Mouse (Mus musculus) kidney, adult 9 months (tissue): Measurements from ENCODE around the gene Nhlrc4.
A peak's percentile ranks its signal among the peaks of the same experiment; 100 is the strongest.

Source experiments
- DNase-seq: peaks from one replicate; pipeline ENCODE4 v3.0.0; 2022

Nhlrc4 gene

DNA sequence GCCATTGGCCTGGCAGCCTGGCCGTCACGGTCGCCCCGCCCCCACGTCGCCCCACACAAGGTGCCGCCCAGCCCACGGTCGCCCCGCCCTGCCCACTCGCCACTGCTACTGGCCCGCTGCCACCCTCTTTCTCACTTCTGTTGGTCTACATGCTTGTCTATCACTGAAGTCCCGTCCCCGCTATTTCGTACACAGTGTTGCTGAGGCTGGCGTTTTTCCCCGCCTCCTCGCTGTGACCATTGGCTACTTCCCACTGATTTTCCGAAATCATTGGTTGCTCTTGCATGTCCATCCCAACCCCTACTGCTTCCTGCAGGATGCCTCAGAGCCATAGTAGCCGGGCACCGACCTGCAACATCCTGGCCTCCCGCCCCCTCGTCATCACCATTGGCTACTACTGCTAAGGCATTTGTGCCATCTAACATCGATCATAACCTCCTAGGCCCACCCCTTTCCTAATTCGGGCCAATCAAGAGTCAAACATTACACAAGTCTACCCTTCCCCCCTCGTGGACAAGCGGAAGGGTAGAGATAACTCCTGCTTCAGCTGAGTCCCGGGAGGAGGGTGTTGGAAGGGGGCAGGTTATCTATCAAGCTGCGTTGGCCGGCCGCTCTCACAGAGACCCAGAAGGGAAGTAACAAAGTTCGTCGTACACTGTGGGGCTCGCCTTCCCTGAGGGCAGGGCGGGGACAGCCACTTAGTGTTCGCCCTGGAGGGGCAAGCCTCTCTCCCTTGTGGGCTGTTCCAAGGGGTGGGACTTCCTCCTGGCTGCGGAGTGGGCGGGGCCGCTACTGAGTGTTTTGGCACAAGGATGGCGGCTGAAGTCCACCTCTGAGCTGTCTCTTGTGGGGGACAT is 24.7 kb downstream of the Nhlrc4 start:
- DNase-seq: peak; percentile 100

DNA sequence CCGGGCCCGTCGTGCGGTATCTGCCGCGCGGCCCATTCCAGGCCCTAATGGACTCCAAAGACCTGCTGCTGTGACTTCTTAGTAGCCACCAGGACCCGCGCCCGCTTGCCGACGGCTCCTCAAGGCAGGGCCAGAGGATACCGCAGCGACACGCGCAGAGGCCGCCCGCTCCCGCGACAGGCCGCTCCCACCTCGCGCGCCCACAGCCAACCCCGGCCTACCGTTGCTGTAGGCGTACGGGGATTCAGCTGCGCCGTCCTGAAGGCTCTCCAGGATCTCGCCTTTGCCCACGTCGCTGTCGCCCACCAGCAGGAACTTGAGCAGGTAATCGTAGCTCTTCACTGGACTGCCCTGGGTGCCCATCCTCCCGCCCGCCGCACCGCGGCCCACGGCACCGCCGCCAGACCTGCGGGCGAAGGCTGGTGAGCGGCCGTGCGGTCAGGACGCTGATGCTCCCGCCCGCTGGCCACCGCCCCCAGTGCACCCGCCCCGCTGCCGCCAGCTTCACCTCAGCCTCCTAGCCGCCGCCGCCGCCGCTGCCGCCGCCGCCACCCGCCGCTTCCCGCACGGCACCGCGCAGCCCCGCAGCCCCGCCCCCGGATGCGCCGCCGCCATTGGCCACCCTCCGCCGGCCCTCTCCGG is 25.5 kb downstream of the Nhlrc4 start, which contains the start of gene Rab40c:
Rab40c (minus strand) TSS at position 584 of the 642 bp plus-strand sequence.
- no peak for DNase-seq

GRCm38 (mm10) chr17:25918037-25918750 is 26.6 kb downstream of the Nhlrc4 start:
- no peak for DNase-seq

GRCm38 (mm10) chr17:25916931-25917647 is 27.7 kb downstream of the Nhlrc4 start:
- no peak for DNase-seq

DNA sequence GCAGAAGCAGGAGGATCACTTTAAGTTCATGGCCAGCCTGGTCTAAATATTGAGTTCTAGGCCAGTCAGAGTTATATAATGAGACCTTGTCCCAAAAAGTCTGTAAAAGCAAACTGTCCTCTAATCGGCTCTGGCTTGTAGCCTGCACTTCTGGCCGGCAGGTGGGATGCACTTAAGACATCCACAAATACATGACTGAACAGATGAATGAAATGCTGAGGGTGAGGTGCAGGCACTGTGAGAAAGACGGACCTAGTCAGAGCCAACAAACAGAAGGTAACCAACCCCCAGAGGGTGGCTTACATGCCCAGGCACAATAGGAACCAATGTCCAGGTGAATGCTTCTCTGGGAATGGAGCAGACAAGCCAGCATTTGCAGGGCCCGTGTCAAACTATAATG is 30.5 kb downstream of the Nhlrc4 start:
- no peak for DNase-seq

- DNase-seq: no peak
Observed at GRCm38 (mm10) chr17:25913877-25914275, 30.9 kb downstream of the Nhlrc4 start.

DNA sequence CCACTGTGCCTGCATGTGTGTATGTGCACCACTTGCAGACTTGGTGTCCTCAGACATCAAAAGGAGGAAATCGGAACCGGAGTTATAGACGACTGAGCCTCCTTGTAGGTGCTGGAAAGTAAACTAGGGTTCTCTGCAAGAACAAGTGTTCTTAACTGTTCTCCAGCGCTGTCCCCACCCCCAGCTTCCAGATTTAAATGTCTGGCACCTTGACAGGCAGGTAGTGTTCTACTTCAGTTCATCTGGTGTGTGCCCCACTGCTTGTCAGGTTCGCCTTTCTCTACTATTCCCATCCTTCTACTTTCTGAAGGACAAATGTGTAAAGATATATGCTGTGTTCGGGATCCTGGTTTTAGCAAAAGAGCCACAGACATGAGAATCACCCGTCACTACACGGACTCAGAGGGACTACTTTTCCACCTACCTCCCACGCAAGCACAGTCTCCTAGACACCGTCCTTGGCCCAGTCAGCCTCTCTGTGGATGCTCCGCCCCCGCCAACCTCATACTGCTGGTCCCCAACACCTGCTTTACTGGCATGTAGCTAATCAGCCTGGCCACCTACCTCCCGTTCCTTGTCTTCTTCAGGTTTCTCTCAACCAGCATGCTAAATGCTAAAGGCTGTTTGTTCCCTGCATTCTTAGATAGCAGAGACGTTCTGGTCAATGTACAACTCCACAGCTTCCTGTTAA is 31.4 kb downstream of the Nhlrc4 start:
- DNase-seq: peak; percentile 47

GRCm38 (mm10) chr17:25911816-25912215 is 32.9 kb downstream of the Nhlrc4 start:
- peak; percentile 37 for DNase-seq

DNA sequence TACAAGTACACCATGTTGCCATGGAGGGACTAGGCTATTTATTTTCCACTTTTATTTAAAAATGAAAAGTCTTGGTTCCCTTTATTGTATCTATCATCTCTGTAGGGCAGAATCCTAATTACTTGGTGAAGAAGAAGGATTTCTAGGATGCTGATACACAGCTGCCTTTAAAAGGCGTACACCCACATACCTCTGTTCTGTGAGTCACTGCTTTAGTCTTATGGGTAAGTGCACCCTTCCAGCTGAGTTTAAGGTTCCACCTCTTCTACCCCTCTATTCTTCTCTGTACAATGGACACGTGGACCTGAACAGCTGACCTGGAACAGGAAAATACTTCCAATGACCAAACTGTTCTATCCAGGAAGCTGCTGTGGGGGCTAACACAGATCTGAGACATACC is 37.1 kb downstream of the Nhlrc4 start:
- DNase-seq: no peak

GRCm38 (mm10) chr17:25903061-25903460 is 41.7 kb downstream of the Nhlrc4 start:
- no peak for DNase-seq

DNA sequence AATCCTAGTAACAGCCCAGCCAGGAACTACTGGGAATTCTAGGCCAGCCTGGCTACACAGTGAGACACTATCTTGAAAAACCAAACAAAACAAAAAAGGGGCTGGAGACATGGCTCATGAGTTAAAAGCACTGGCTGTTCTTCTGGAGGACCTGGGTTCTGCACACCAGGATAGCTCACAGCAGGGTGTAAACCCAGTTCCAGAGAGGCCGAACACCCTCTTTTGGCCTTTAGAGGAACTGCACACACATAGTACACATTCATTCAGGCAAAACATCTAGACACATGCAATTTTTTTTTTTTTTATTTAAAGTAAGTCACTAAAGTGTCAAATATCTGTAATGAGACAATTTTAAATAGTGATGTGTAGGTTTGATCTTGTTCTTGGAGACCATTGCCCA is 44.6 kb downstream of the Nhlrc4 start:
- DNase-seq: no peak

GRCm38 (mm10) chr17:25895891-25896290 is 48.9 kb downstream of the Nhlrc4 start:
- no peak for DNase-seq

DNA sequence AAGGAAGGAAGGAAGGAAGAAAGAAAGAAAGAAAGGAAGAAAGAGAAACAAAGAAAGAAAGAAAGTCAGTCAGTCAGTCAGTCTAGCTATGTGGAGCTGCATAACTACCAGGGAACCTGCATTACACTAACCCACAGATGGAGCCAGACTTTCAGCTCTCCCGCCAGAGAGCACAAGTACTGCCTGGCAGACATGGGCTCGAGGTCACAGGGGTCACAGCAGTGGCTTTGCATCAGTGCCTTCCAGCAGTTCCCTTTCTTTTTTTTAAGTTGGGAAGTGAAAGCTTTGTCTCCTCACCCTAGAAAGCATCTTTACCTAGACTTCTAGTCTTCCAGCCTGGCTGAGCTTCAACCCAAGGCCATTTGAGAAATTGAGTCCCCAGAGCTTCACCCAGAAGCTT is 49.3 kb downstream of the Nhlrc4 start:
- DNase-seq: peak; percentile 61

GRCm38 (mm10) chr17:25893975-25894617 is 50.7 kb downstream of the Nhlrc4 start:
- peak; percentile 80 for DNase-seq
